Mouse (Mus musculus): Measurements from ENCODE around the gene Nek1. TPM values are rescaled to one million over a fixed set of nuclear protein-coding genes. Genes with fewer than 3 reads are reported as not detected.
A peak's percentile ranks its signal among the peaks of the same experiment; 100 is the strongest.

Gene Nek1
- polyA plus RNA-seq, 1 experiment from 2014 or later, result 7.8 TPM

DNA sequence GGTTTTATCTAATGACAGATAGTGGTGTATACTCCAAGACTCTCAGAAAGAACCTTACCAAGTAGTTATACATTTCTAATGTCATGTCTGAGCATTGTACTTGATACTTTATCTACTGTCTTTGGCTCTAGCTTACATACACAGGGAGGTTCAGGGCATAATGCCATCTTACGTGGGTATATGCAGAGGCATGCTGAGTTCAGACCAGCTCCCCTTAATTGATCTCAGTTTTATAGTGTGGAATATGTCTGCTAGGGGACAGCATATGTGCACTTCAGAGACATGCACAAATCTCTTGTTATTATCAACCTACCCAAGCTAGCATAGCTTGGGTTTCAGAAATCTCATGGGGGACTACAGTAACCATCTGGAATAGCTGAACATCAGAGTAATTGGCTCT, 60.0 kb downstream of the Nek1 start:
- H3K36me3 ChIP-seq (ENCODE audit: control insufficient read depth, insufficient read depth, low read length), result peaks cover 8% of the 10 kb centered on the region
- H3K9ac ChIP-seq (ENCODE audit: low read length), result no peak overlapping the region
- no peaks in the 10 kb centered on the region for H3K27me3 ChIP-seq (ENCODE audit: control insufficient read depth, insufficient read depth, low read length)
- H3K4me3 ChIP-seq (ENCODE audit: low read depth, low read length), result no peak overlapping the region
- WGBS, result 92% methylated on average over 1 of the region's 1 CpGs
- ATAC-seq (ENCODE audit: low FRiP score, low TSS enrichment) (no peak), DNase-seq (ENCODE audit: low spot score) (no peak)
- no peaks in the 10 kb centered on the region for H3K4me1 ChIP-seq (replicated peaks; ENCODE audit: control insufficient read depth, insufficient read depth)
- H3K9me3 ChIP-seq (ENCODE audit: control insufficient read depth, low read length), result no peaks in the 10 kb centered on the region
- no peak overlapping the region for H3K4me2 ChIP-seq (replicated peaks; ENCODE audit: low read depth)
- H3K27ac ChIP-seq (replicated peaks), result no peak overlapping the region
- TF ChIP-seq CTCF (IDR thresholded peaks at IDR 0.05; ENCODE audit: low read depth) (no peak), EP300 (optimal IDR thresholded peaks at IDR 0.05) (no peak)

DNA sequence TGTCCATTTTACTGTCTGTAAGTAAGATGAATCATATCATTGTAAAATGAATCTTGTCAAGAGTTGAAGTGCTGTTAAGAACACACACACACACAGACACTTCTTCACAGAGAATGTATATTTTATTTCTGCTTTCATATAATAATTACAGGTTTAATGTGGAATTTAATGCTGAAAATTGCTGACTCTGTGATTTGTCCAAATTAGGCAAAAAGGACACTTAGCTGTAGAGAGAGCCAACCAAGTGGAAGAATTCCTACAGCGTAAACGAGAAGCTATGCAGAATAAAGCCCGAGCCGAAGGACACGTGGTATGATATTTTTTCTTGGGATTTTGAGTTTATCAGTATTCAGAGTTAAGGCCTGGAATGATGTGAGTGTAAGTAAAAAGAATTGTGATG, 61.3 kb downstream of the Nek1 start:
- Histone ChIP-seq H3K4me2 (replicated peaks; ENCODE audit: low read depth) (no peak overlapping the region), H3K4me1 (replicated peaks; ENCODE audit: control insufficient read depth, insufficient read depth) (no peaks in the 10 kb centered on the region), H3K4me3 (ENCODE audit: low read depth, low read length) (no peak overlapping the region), H3K9me3 (ENCODE audit: control insufficient read depth, low read length) (no peaks in the 10 kb centered on the region), H3K36me3 (ENCODE audit: control insufficient read depth, insufficient read depth, low read length) (peaks cover 8% of the 10 kb centered on the region), H3K9ac (ENCODE audit: low read length) (no peak overlapping the region), H3K27ac (replicated peaks) (no peak overlapping the region), H3K27me3 (ENCODE audit: control insufficient read depth, insufficient read depth, low read length) (no peaks in the 10 kb centered on the region)
- DNase-seq (ENCODE audit: low spot score) (no peak), ATAC-seq (ENCODE audit: low FRiP score, low TSS enrichment) (no peak)
- 74% methylated on average over 5 of the region's 5 CpGs for WGBS
- TF ChIP-seq EP300 (optimal IDR thresholded peaks at IDR 0.05) (no peak), CTCF (IDR thresholded peaks at IDR 0.05; ENCODE audit: low read depth) (no peak)

DNA sequence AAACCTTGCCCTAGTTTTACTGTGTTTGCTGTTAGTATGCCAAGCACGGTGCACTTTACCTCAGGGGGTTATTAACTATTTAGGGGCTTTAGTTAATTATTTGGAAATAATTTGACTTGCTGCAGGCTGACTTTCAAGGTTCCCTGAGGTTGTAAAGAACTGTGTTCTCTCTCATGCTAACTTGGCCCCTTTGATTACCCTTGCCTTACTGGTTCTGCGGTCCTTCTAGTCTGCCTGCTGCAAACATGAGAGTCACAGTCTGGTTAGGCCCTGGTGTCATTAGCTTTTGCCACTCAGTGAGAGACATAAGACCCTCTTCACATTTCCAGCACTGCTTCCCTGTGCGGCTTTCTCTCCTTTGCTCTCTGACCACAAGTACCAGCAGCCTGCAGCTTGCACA, 64.0 kb downstream of the Nek1 start:
- ATAC-seq (ENCODE audit: low FRiP score, low TSS enrichment), result no peak
- WGBS, result 74% methylated on average over 3 of the region's 3 CpGs
- Histone ChIP-seq H3K4me2 (replicated peaks; ENCODE audit: low read depth) (no peak overlapping the region), H3K9me3 (ENCODE audit: control insufficient read depth, low read length) (no peaks in the 10 kb centered on the region), H3K27ac (replicated peaks) (no peak overlapping the region), H3K9ac (ENCODE audit: low read length) (no peak overlapping the region), H3K36me3 (ENCODE audit: control insufficient read depth, insufficient read depth, low read length) (no peaks in the 10 kb centered on the region), H3K4me3 (ENCODE audit: low read depth, low read length) (no peak overlapping the region), H3K4me1 (replicated peaks; ENCODE audit: control insufficient read depth, insufficient read depth) (no peaks in the 10 kb centered on the region), H3K27me3 (ENCODE audit: control insufficient read depth, insufficient read depth, low read length) (no peaks in the 10 kb centered on the region)
- DNase-seq (ENCODE audit: low spot score), result no peak
- TF ChIP-seq CTCF (IDR thresholded peaks at IDR 0.05; ENCODE audit: low read depth) (no peak), EP300 (optimal IDR thresholded peaks at IDR 0.05) (no peak)

DNA sequence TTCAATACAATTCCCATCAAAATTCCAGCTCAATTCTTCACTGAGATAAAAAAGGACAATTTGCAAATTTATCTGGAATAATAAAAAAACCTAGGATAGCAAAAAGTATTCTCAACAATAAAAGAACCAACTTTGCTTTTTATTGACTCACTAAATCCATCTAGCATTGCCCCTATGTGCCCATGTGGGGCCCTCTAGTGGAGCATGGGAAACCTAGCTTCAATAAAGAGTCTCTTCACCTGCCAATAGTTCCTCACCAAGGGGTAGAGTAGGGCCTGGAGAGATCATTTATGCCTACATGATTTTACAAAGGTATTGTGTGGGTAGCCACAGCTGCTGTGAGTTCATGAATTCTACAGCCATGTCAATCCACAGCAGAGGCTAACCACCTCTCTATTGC, 66.1 kb downstream of the Nek1 start:
- H3K4me3 ChIP-seq (ENCODE audit: low read depth, low read length), result no peak overlapping the region
- H3K9me3 ChIP-seq (ENCODE audit: control insufficient read depth, low read length), result no peaks in the 10 kb centered on the region
- H3K27ac ChIP-seq (replicated peaks), result no peak overlapping the region
- no peaks in the 10 kb centered on the region for H3K4me1 ChIP-seq (replicated peaks; ENCODE audit: control insufficient read depth, insufficient read depth)
- ATAC-seq (ENCODE audit: low FRiP score, low TSS enrichment) (no peak), DNase-seq (ENCODE audit: low spot score) (no peak)
- TF ChIP-seq CTCF (IDR thresholded peaks at IDR 0.05; ENCODE audit: low read depth), result peak; percentile 67
- TF ChIP-seq EP300 (optimal IDR thresholded peaks at IDR 0.05), result no peak
- H3K4me2 ChIP-seq (replicated peaks; ENCODE audit: low read depth), result no peak overlapping the region
- H3K9ac ChIP-seq (ENCODE audit: low read length), result no peak overlapping the region
- H3K27me3 ChIP-seq (ENCODE audit: control insufficient read depth, insufficient read depth, low read length), result no peaks in the 10 kb centered on the region
- H3K36me3 ChIP-seq (ENCODE audit: control insufficient read depth, insufficient read depth, low read length), result peaks cover 3% of the 10 kb centered on the region; the same call in 1 of the 2 replicates

DNA sequence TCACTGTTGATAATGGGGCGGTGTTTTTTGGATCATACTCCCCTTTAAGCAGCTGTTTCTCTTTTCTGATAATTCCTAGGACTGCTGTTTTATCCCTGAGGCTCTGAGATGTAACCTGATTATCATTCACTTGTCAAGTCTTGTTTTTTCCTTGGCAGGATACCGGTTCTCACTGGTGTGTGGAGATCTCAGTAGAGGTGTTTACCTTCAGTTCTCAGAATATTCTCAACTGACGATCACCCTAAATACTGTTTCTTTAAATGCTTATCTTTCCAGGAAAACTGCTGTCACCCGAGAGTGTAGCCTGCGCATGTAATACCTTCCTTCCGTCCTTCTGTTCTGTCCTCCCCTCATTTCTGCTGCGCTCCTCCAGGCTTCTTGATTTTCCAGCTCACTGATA, 67.4 kb downstream of the Nek1 start:
- no peak for TF ChIP-seq CTCF (IDR thresholded peaks at IDR 0.05; ENCODE audit: low read depth)

DNA sequence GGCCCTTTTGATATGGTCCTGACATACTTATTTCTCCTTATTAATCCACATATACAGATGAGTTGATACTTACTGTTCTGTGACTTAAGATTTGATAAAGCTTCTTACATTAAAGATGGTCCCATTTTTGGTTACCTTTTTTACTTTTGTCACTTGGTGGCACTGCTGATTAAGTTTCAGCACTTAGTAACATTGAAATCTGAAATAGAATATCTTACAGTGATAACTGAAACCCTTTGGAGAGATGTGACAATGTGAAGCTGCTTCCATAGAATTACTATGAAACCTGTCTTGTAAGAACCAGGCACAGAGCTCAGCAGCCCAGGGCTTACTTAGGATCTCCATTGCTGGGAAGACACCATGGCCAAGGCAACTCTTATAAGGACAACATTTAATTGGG, 82.1 kb downstream of the Nek1 start:
- no peak for ATAC-seq (ENCODE audit: low FRiP score, low TSS enrichment)
- H3K4me3 ChIP-seq (ENCODE audit: low read depth, low read length), result no peak overlapping the region

More for the DNA sequence above, 67.4 kb downstream of the Nek1 start:
- Histone ChIP-seq H3K27ac (replicated peaks) (no peak overlapping the region), H3K4me3 (ENCODE audit: low read depth, low read length) (no peak overlapping the region), H3K36me3 (ENCODE audit: control insufficient read depth, insufficient read depth, low read length) (peaks cover 3% of the 10 kb centered on the region; the same call in 1 of the 2 replicates), H3K9ac (ENCODE audit: low read length) (no peak overlapping the region), H3K27me3 (ENCODE audit: control insufficient read depth, insufficient read depth, low read length) (no peaks in the 10 kb centered on the region), H3K4me1 (replicated peaks; ENCODE audit: control insufficient read depth, insufficient read depth) (no peaks in the 10 kb centered on the region), H3K4me2 (replicated peaks; ENCODE audit: low read depth) (no peak overlapping the region), H3K9me3 (ENCODE audit: control insufficient read depth, low read length) (no peaks in the 10 kb centered on the region)
- WGBS, result 63% methylated on average over 7 of the region's 7 CpGs
- no peak for DNase-seq (ENCODE audit: low spot score)
- no peak for ATAC-seq (ENCODE audit: low FRiP score, low TSS enrichment)

More for the DNA sequence above, 82.1 kb downstream of the Nek1 start:
- Histone ChIP-seq H3K9me3 (ENCODE audit: control insufficient read depth, low read length) (no peaks in the 10 kb centered on the region), H3K27ac (replicated peaks) (no peak overlapping the region), H3K9ac (ENCODE audit: low read length) (no peak overlapping the region), H3K27me3 (ENCODE audit: control insufficient read depth, insufficient read depth, low read length) (no peaks in the 10 kb centered on the region), H3K4me2 (replicated peaks; ENCODE audit: low read depth) (no peak overlapping the region), H3K36me3 (ENCODE audit: control insufficient read depth, insufficient read depth, low read length) (peaks cover 2% of the 10 kb centered on the region; the same call in 1 of the 2 replicates), H3K4me1 (replicated peaks; ENCODE audit: control insufficient read depth, insufficient read depth) (no peaks in the 10 kb centered on the region)
- no peak for TF ChIP-seq EP300 (optimal IDR thresholded peaks at IDR 0.05)
- TF ChIP-seq CTCF (IDR thresholded peaks at IDR 0.05; ENCODE audit: low read depth), result peak; percentile 64
- no peak for DNase-seq (ENCODE audit: low spot score)

All from stomach, postnatal 0 days (tissue).